Mouse (Mus musculus) bone marrow macrophage, adult 2 months (primary cell): ENCODE measurements around the gene Ppp1r18. TPM values are rescaled to one million over a fixed set of nuclear protein-coding genes. Genes with fewer than 3 reads are reported as not detected.

Source experiments
- H3K27ac ChIP-seq: 2 replicates; pipeline ENCODE4 v1.5.1; 2012; ENCODE audit warnings: low read depth, low read length; ENCODE audit not compliant: insufficient read depth
- H3K4me1 ChIP-seq: 2 replicates; pipeline ENCODE4 v1.6.1; 2012; ENCODE audit warnings: low read length; ENCODE audit not compliant: control insufficient read depth, insufficient read depth
- H3K4me3 ChIP-seq: 2 replicates; pipeline ENCODE4 v1.5.1; 2012; ENCODE audit warnings: mild to moderate bottlenecking, low read length, moderate library complexity; ENCODE audit not compliant: insufficient read depth
- CTCF ChIP-seq: IDR thresholded peaks from 2 replicates; pipeline ENCODE4 v1.5.1; 2012; ENCODE audit warnings: low read depth, mild to moderate bottlenecking, low read length, moderate library complexity
- POLR2A ChIP-seq: IDR thresholded peaks from 2 replicates; pipeline ENCODE4 v1.6.1; 2012; ENCODE audit warnings: mild to moderate bottlenecking, low read depth, low read length, borderline replicate concordance
- polyA plus RNA-seq: library from polyadenylated mRNA; stranded (reverse); fragments of >200 nt; gene quantifications from 2 replicates; pipeline ENCODE4 v1.2.4, GENCODE M21; 2012; ENCODE audit not compliant: missing spikeins, insufficient read depth, insufficient read length

The Ppp1r18 gene
- polyA plus RNA-seq, 1 experiment, result 202 TPM

- TF ChIP-seq POLR2A (no peak), CTCF (no peak; the same call in 1 of the 2 replicates)
These were observed 41.0 kb upstream of the Ppp1r18 start for GRCm38 (mm10) chr17:35824402-35824801.

DNA sequence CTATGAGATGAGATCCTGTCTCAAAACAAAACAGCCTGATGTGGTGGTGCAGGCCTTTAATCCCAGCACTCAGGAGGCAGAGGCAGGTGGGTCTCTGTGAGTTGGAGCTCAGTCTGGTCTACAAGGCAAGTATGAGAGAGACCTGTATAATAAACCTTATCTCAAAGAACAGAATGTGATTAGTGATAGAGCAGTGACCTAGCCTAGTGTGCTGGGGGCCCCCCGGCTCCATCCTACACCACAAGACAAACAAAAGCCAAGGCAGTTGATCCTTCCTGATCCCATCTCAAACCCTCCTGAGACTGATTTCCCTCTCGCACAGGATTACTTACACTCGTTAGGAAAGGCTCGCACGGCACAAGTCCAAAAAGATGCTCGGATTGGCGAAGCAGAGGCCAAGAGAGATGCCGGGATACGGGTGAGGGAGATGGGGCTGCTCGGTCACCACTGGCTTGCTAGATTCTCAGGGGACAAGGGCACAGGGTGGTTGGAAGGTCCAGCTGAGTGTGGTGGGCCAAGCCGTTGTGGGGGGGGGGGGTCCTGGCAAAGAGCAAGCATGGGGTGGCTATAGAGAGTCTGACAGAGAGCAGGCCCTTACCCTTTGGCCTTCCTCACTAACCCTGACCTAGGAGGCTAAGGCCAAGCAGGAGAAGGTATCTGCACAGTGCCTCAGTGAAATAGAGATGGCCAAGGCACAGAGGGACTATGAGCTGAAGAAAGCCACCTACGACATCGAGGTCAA, 40.1 kb upstream of the Ppp1r18 start:
- peaks cover 4% of the 10 kb centered on the region for H3K4me1 ChIP-seq

More at GRCm38 (mm10) chr17:35824402-35824801, 41.0 kb upstream of the Ppp1r18 start:
- Histone ChIP-seq H3K4me3 (no peak overlapping the region), H3K27ac (no peak overlapping the region), H3K4me1 (peaks cover 4% of the 10 kb centered on the region)

DNA sequence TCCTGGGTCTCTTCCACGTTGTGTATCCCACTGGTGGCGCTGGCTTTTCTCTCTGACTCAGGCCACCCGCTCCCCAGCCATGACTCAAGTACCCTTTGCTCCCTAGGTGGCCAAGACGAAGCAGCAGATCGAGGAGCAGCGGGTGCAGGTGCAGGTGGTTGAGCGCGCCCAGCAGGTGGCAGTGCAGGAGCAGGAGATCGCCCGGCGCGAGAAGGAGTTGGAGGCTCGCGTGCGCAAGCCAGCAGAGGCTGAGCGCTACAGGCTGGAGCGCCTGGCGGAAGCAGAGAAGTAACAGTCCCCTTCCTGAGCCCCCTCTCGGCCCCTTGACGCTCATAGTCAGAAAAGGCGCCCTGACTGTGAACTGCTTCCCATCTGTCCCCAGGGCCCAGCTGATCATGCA, 35.7 kb upstream of the Ppp1r18 start:
- TF ChIP-seq POLR2A, result no peak
- TF ChIP-seq CTCF, result 0 out of 2 replicates have a peak, but pooled peaks have one; percentile 9
- Histone ChIP-seq H3K27ac (no peak overlapping the region), H3K4me1 (peaks cover 6% of the 10 kb centered on the region), H3K4me3 (no peak overlapping the region)

More for the DNA sequence above, 40.1 kb upstream of the Ppp1r18 start:
- H3K4me3 ChIP-seq, result no peak overlapping the region
- TF ChIP-seq CTCF, result no peak
- TF ChIP-seq POLR2A, result no peak
- no peak overlapping the region for H3K27ac ChIP-seq

GRCm38 (mm10) chr17:35832400-35833238, 32.8 kb upstream of the Ppp1r18 start:
- Histone ChIP-seq H3K4me1 (peaks cover 14% of the 10 kb centered on the region), H3K27ac (no peak overlapping the region), H3K4me3 (no peak overlapping the region)
- TF ChIP-seq POLR2A, result no peak
- no peak for TF ChIP-seq CTCF

- no peak for TF ChIP-seq CTCF
- TF ChIP-seq POLR2A, result no peak
- Histone ChIP-seq H3K4me3 (no peak overlapping the region), H3K4me1 (peaks cover 14% of the 10 kb centered on the region), H3K27ac (no peak overlapping the region)
These were observed 32.1 kb upstream of the Ppp1r18 start for GRCm38 (mm10) chr17:35833239-35833751.

- Histone ChIP-seq H3K27ac (no peak overlapping the region), H3K4me3 (no peak overlapping the region), H3K4me1 (peaks cover 14% of the 10 kb centered on the region)
- TF ChIP-seq CTCF (no peak), POLR2A (no peak)
These were observed 31.5 kb upstream of the Ppp1r18 start for GRCm38 (mm10) chr17:35833894-35834293.

DNA sequence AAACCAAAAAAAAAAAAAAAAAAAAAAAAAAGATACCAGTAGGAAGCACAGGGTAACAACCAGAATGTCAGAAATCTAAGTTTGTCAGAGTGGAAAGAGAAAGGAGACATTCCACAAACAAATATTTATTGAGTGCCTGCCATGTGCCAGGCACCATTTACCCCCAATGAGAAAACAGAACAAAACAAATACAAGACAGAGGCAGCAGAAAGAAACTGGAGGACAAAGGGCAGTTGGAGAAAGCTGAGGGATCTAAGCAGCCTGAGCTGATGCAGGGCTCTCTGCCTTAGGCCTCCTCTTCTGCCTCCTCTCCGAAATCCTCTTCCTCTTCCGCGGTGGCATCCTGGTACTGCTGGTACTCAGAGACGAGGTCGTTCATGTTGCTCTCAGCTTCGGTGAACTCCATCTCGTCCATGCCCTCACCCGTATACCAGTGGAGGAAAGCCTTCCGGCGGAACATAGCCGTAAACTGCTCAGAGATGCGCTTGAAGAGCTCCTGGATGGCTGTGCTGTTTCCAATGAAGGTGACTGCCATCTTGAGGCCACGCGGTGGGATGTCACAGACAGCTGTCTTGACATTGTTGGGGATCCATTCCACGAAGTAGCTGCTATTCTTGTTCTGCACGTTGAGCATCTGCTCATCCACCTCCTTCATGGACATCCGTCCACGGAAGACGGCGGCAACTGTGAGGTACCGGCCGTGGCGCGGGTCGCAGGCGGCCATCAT, 30.5 kb upstream of the Ppp1r18 start:
- peaks cover 21% of the 10 kb centered on the region for H3K4me1 ChIP-seq
- TF ChIP-seq CTCF, result no peak; the same call in 1 of the 2 replicates
- TF ChIP-seq POLR2A, result no peak
- peak overlapping the region; percentile 95 for H3K4me3 ChIP-seq
- no peak overlapping the region for H3K27ac ChIP-seq

DNA sequence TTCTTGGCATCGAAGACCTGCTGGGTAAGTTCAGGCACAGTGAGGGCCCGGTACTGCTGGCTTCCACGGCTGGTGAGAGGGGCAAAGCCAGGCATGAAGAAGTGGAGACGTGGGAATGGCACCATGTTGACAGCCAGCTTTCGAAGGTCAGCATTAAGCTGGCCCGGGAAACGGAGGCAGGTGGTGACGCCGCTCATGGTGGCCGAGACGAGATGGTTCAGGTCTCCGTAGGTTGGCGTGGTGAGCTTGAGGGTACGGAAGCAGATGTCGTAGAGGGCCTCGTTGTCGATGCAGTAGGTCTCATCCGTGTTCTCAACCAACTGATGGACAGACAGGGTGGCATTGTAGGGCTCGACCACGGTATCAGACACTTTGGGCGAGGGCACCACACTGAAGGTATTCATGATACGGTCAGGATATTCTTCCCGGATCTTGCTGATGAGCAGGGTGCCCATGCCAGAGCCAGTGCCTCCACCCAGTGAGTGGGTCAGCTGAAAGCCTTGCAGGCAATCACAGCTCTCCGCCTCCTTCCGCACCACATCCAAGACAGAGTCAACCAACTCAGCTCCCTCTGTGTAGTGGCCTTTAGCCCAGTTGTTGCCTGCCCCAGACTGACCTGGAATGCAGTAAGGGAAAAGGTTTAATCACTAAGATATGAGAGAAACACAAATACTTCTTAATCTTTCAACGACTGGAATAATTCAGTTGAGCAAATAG, 29.8 kb upstream of the Ppp1r18 start:
- Histone ChIP-seq H3K27ac (no peak overlapping the region), H3K4me1 (peaks cover 21% of the 10 kb centered on the region), H3K4me3 (peak overlapping the region; percentile 95)
- TF ChIP-seq CTCF, result no peak
